ENCODE assay signal across 11 mouse cellular contexts in genomic region chr16:10663890-10664731, GRCm38 (mm10).
DNase-seq lines count a peak whose midpoint lies in the region; ATAC-seq and TF ChIP-seq lines count a peak whose summit lies in the region.
"Had no signal": no experiment of that assay in that cellular context is flagged by ENCODE, and none has a peak within 500 bp of the region (broad histone marks: within the 10 kb centered on the region; RNA-seq: fewer than 3 reads in every experiment).

No protein-coding gene starts in this region.

- no peak for DNase-seq in limb, embryonic 10.5 days (ENCODE audit: low spot score)
- peak; percentile 37 for DNase-seq in induced T-regulatory cell, adult 2 months (ENCODE audit: low read depth)
- DNase-seq in large intestine, adult 2 months (ENCODE audit: low read depth, low spot score) = peak; percentile 88
- peak; percentile 42 for DNase-seq in lung, postnatal 10 days
- DNase-seq in cerebellum, adult 2 months = no peak
- no peak for DNase-seq in kidney, adult 11 months
- DNase-seq in kidney, adult 2 months = no peak
- DNase-seq: adrenal gland, adult 8-10 months had no signal

- no peak for TF ChIP-seq CTCF in cerebellum, adult 2 months (IDR thresholded peaks at IDR 0.05; ENCODE audit: borderline replicate concordance, insufficient read depth, low read depth, low read length)
- no peak for TF ChIP-seq CTCF in kidney, adult 2 months (conservative IDR thresholded peaks at IDR 0.05; ENCODE audit: insufficient read depth, insufficient read length, low read depth, low read length)

- no peak overlapping the region for H3K4me3 ChIP-seq in limb, embryonic 15.5 days
- H3K4me3 ChIP-seq in limb, embryonic 10.5 days = no peak overlapping the region
- no peak overlapping the region for H3K4me3 ChIP-seq in cerebellum, adult 2 months (replicated peaks; ENCODE audit: insufficient read depth, low read depth, low read length)
- H3K4me3 ChIP-seq in kidney, adult 2 months (ENCODE audit: insufficient read depth, low read depth, low read length) = no peak overlapping the region
- H3K4me3 ChIP-seq: midbrain, embryonic 12.5 days; neural tube, embryonic 12.5 days had no signal

- no peaks in the 10 kb centered on the region for H3K36me3 ChIP-seq in limb, embryonic 15.5 days
- no peaks in the 10 kb centered on the region for H3K36me3 ChIP-seq in limb, embryonic 10.5 days
- H3K36me3 ChIP-seq in kidney, adult 2 months (ENCODE audit: control insufficient read depth, insufficient read depth, low read length) = no peaks in the 10 kb centered on the region
- H3K36me3 ChIP-seq: midbrain, embryonic 12.5 days; neural tube, embryonic 12.5 days had no signal

- peaks cover 27% of the 10 kb centered on the region for H3K4me1 ChIP-seq in limb, embryonic 15.5 days
- H3K4me1 ChIP-seq in limb, embryonic 10.5 days = peaks cover 26% of the 10 kb centered on the region
- peaks cover 23% of the 10 kb centered on the region for H3K4me1 ChIP-seq in cerebellum, adult 2 months (ENCODE audit: control insufficient read depth, insufficient read depth, low read length)
- no peaks in the 10 kb centered on the region for H3K4me1 ChIP-seq in kidney, adult 2 months (ENCODE audit: control insufficient read depth, insufficient read depth, low read length)

- no peaks in the 10 kb centered on the region for H3K9me3 ChIP-seq in limb, embryonic 15.5 days
- no peaks in the 10 kb centered on the region for H3K9me3 ChIP-seq in limb, embryonic 10.5 days (replicated peaks)
- H3K9me3 ChIP-seq: midbrain, embryonic 12.5 days; neural tube, embryonic 12.5 days had no signal

- no peak for TF ChIP-seq POLR2A in cerebellum, adult 2 months (IDR thresholded peaks at IDR 0.05; ENCODE audit: borderline replicate concordance, insufficient read depth, low read length)
- no peak for TF ChIP-seq POLR2A in kidney, adult 2 months (IDR thresholded peaks at IDR 0.05; ENCODE audit: low read depth, low read length)

- no peaks in the 10 kb centered on the region for H3K27me3 ChIP-seq in limb, embryonic 15.5 days
- H3K27me3 ChIP-seq in limb, embryonic 10.5 days (ENCODE audit: low read depth, poor library complexity, severe bottlenecking) = no peaks in the 10 kb centered on the region
- H3K27me3 ChIP-seq in cerebellum, adult 2 months (ENCODE audit: control insufficient read depth, insufficient read depth, low read length) = no peaks in the 10 kb centered on the region
- no peaks in the 10 kb centered on the region for H3K27me3 ChIP-seq in kidney, adult 2 months (replicated peaks; ENCODE audit: control insufficient read depth, insufficient read depth, low read length)
- H3K27me3 ChIP-seq: midbrain, embryonic 12.5 days; neural tube, embryonic 12.5 days had no signal

- no peak overlapping the region for H3K9ac ChIP-seq in limb, embryonic 15.5 days
- H3K9ac ChIP-seq: midbrain, embryonic 12.5 days; neural tube, embryonic 12.5 days had no signal

- 83% methylated on average over 12 of the region's 12 CpGs for WGBS in limb, embryonic 15.5 days
- 90% methylated on average over 12 of the region's 12 CpGs for WGBS in limb, embryonic 10.5 days
- WGBS in large intestine, adult 2 months = 30% methylated on average over 12 of the region's 12 CpGs
- 92% methylated on average over 12 of the region's 12 CpGs for WGBS in cerebellum, adult 2 months
- WGBS in kidney, adult 2 months = 84% methylated on average over 12 of the region's 12 CpGs

- H3K4me2 ChIP-seq in limb, embryonic 15.5 days = no peak overlapping the region
- H3K4me2 ChIP-seq: midbrain, embryonic 12.5 days; neural tube, embryonic 12.5 days had no signal

- 0 out of 2 replicates have a peak overlapping the region, but pooled peaks have one; percentile 24 for H3K27ac ChIP-seq in limb, embryonic 15.5 days
- H3K27ac ChIP-seq in limb, embryonic 10.5 days = no peak overlapping the region
- no peak overlapping the region for H3K27ac ChIP-seq in cerebellum, adult 2 months (ENCODE audit: insufficient read depth, low read length)
- no peak overlapping the region for H3K27ac ChIP-seq in kidney, adult 2 months (ENCODE audit: insufficient read depth, low read depth, low read length)
- H3K27ac ChIP-seq: neural tube, embryonic 12.5 days had no signal

- no peak for ATAC-seq in limb, embryonic 15.5 days (ENCODE audit: insufficient number of reproducible peaks, low FRiP score, low TSS enrichment, low read depth)

Comparison
In these comparisons a context has a peak if more than half of its experiments do, and no peak if none do; other contexts are left out.
1. DNase-seq: peak in induced T-regulatory cell, adult 2 months (single experiment), large intestine, adult 2 months (single experiment) and lung, postnatal 10 days (single experiment); none in limb, embryonic 10.5 days (single experiment), cerebellum, adult 2 months (0 of 2), kidney, adult 11 months (single experiment) and kidney, adult 2 months (single experiment).